Mouse (Mus musculus): ENCODE data around the gene Ank3. TPM values are rescaled to one million over a fixed set of nuclear protein-coding genes. Genes with fewer than 3 reads are reported as not detected.

The Ank3 gene
- polyA plus RNA-seq, 1 experiment from 2014 or later, result 19.0 TPM

DNA sequence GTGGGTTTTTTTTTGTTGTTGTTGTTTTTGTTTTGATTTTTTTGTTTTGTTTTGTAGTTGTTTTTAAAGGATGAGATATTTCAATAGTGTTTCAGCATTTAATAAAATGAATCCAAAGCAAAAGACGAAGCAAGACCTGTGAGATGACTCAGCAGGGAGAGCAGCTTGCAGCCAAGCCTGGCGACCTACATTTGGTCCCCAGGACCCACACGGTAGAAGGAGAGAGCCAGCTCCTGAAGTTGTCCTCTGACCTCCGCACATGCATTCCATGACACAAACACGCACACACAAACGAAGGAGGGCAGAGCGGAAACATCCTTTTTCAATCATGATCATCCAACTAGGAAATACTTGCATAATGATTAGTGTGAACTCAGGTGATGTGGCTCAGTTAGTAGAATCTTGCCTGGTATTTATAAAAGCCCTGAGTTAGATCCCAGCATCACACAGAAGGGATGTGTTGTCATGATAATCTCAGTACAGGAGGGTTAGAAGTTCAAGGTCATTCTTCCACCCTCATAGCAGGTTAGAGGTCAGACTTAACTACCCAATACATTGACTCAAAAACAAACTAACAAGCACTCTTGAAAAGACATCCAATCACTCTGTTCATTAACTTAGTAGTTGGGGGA lies 461.4 kb downstream of the Ank3 start:
- H3K4me1 ChIP-seq (replicated peaks; ENCODE audit: control insufficient read depth, insufficient read depth, low read length), result peaks cover 7% of the 10 kb centered on the region
- H3K4me2 ChIP-seq (ENCODE audit: low read depth, low read length), result no peak overlapping the region
- no peak overlapping the region for H3K27ac ChIP-seq (ENCODE audit: low read length)
- ATAC-seq (ENCODE audit: low read depth), result no peak
- H3K36me3 ChIP-seq (ENCODE audit: control insufficient read depth, insufficient read depth, low read length), result no peaks in the 10 kb centered on the region
- H3K9me3 ChIP-seq (ENCODE audit: control insufficient read depth, low read length), result no peaks in the 10 kb centered on the region
- H3K27me3 ChIP-seq (ENCODE audit: control insufficient read depth, insufficient read depth, low read depth, low read length), result no peaks in the 10 kb centered on the region
- 71% methylated on average over 7 of the region's 7 CpGs for WGBS
- no peak overlapping the region for H3K4me3 ChIP-seq (ENCODE audit: low read length)
- no peak overlapping the region for H3K9ac ChIP-seq (ENCODE audit: low read length)

DNA sequence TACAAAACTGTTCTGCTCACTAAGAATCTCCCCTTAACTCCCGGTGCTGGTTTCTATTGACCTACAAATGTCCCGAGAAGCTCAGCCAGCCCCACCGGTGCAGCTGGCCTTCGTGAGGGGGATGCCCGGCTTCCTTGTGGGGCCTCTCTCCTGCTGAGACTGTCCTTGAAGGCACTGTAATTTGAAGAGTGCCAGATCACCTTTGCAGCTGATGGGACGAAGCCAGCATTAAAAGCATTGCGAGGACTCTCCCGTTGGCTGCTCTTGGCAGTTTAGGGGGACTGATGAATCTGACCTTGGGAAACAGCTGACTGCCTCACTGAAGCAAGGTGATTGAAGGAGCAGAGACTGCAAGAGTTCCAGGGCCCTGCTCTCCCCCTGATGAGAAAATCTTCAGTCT lies 464.3 kb downstream of the Ank3 start:
- Histone ChIP-seq H3K9ac (ENCODE audit: low read length) (no peak overlapping the region), H3K4me3 (ENCODE audit: low read length) (no peak overlapping the region), H3K9me3 (ENCODE audit: control insufficient read depth, low read length) (no peaks in the 10 kb centered on the region), H3K4me2 (ENCODE audit: low read depth, low read length) (no peak overlapping the region), H3K27me3 (ENCODE audit: control insufficient read depth, insufficient read depth, low read depth, low read length) (no peaks in the 10 kb centered on the region), H3K27ac (ENCODE audit: low read length) (no peak overlapping the region), H3K36me3 (ENCODE audit: control insufficient read depth, insufficient read depth, low read length) (no peaks in the 10 kb centered on the region), H3K4me1 (replicated peaks; ENCODE audit: control insufficient read depth, insufficient read depth, low read length) (peaks cover 7% of the 10 kb centered on the region)
- ATAC-seq (ENCODE audit: low read depth), result no peak
- 64% methylated on average over 8 of the region's 8 CpGs for WGBS

DNA sequence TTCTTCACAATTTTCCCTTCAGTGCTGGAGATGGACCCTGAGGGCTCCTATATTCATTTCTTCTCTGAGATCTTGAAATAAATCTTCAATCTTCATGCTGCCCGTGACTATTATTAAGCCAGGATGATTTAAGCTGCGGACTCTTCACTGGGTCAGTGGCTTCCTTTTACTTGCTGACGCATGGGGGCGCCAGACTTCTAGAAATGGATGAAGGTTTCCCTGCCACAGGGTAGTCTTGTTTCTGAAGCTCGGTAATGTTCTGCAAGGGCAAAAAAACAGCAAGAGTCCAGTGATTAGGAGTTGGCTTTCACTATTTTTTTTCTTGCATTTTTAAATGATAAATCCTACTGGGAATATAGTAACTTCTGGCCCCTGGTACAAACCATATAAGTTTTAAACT lies 471.8 kb downstream of the Ank3 start:
- Histone ChIP-seq H3K9me3 (ENCODE audit: control insufficient read depth, low read length) (no peaks in the 10 kb centered on the region), H3K36me3 (ENCODE audit: control insufficient read depth, insufficient read depth, low read length) (no peaks in the 10 kb centered on the region), H3K9ac (ENCODE audit: low read length) (no peak overlapping the region), H3K4me2 (ENCODE audit: low read depth, low read length) (no peak overlapping the region), H3K4me1 (replicated peaks; ENCODE audit: control insufficient read depth, insufficient read depth, low read length) (no peaks in the 10 kb centered on the region; the same call in 1 of the 2 replicates), H3K27me3 (ENCODE audit: control insufficient read depth, insufficient read depth, low read depth, low read length) (no peaks in the 10 kb centered on the region), H3K27ac (ENCODE audit: low read length) (no peak overlapping the region), H3K4me3 (ENCODE audit: low read length) (no peak overlapping the region)
- ATAC-seq (ENCODE audit: low read depth), result 0 out of 2 replicates have a peak, but pooled peaks have one; percentile 55
- 5% methylated on average over 5 of the region's 5 CpGs for WGBS

DNA sequence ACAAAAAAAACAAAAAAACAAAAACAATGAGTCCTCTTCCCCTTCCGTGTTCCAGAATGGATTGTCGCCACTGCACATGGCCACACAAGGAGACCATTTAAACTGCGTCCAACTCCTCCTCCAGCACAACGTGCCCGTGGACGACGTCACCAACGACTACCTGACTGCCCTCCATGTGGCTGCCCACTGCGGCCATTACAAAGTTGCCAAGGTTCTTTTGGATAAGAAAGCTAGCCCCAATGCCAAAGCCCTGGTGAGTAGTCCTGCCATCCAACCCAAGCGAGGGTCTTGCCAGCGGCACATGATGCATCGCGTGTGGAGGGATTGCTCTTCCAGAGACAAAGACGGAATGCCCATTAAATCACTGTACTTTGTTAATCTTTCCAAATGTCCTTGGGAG lies 472.4 kb downstream of the Ank3 start:
- WGBS, result 86% methylated on average over 14 of the region's 14 CpGs
- Histone ChIP-seq H3K4me2 (ENCODE audit: low read depth, low read length) (no peak overlapping the region), H3K4me3 (ENCODE audit: low read length) (no peak overlapping the region), H3K9ac (ENCODE audit: low read length) (no peak overlapping the region), H3K27me3 (ENCODE audit: control insufficient read depth, insufficient read depth, low read depth, low read length) (no peaks in the 10 kb centered on the region), H3K27ac (ENCODE audit: low read length) (no peak overlapping the region), H3K4me1 (replicated peaks; ENCODE audit: control insufficient read depth, insufficient read depth, low read length) (no peaks in the 10 kb centered on the region; the same call in 1 of the 2 replicates), H3K9me3 (ENCODE audit: control insufficient read depth, low read length) (no peaks in the 10 kb centered on the region), H3K36me3 (ENCODE audit: control insufficient read depth, insufficient read depth, low read length) (no peaks in the 10 kb centered on the region)
- ATAC-seq (ENCODE audit: low read depth), result no peak

DNA sequence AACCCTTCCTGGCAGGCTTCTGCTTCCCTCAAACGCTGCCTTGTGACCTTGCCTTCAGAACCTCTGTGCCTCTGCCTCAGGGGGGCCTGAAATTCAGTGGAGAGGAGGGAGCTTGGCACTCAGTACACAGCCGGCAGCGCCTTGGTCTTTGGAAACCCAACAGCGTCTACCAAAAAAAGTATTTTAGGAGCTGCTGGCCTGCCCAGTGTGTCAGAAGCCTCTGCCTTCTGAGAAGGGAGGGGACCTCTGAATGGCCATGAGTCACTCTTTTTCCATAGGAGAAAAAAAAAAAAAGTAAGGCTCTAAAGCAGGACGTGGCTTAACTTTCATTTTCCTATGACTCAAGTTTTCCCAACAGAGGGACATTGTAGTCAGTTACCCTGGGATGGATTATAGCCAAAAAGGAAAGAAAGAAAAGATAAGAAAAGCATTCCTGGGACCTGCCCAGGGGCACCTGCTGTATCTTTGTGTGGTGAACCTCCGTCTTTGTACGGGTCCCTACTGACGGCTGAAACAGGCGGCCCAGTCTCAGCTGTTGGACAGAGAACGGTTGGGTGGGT lies 473.7 kb downstream of the Ank3 start:
- H3K27ac ChIP-seq (ENCODE audit: low read length), result peak overlapping the region; percentile 64
- ATAC-seq (ENCODE audit: low read depth), result peak; percentile 78
- H3K36me3 ChIP-seq (ENCODE audit: control insufficient read depth, insufficient read depth, low read length), result no peaks in the 10 kb centered on the region
- H3K9me3 ChIP-seq (ENCODE audit: control insufficient read depth, low read length), result no peaks in the 10 kb centered on the region
- H3K4me3 ChIP-seq (ENCODE audit: low read length), result 0 out of 2 replicates have a peak overlapping the region, but pooled peaks have one; percentile 9
- 37% methylated on average over 10 of the region's 10 CpGs for WGBS
- H3K4me1 ChIP-seq (replicated peaks; ENCODE audit: control insufficient read depth, insufficient read depth, low read length), result no peaks in the 10 kb centered on the region; the same call in 1 of the 2 replicates
- peak overlapping the region; percentile 16; the same call in 1 of the 2 replicates for H3K9ac ChIP-seq (ENCODE audit: low read length)
- no peaks in the 10 kb centered on the region for H3K27me3 ChIP-seq (ENCODE audit: control insufficient read depth, insufficient read depth, low read depth, low read length)
- H3K4me2 ChIP-seq (ENCODE audit: low read depth, low read length), result peak overlapping the region; percentile 27

DNA sequence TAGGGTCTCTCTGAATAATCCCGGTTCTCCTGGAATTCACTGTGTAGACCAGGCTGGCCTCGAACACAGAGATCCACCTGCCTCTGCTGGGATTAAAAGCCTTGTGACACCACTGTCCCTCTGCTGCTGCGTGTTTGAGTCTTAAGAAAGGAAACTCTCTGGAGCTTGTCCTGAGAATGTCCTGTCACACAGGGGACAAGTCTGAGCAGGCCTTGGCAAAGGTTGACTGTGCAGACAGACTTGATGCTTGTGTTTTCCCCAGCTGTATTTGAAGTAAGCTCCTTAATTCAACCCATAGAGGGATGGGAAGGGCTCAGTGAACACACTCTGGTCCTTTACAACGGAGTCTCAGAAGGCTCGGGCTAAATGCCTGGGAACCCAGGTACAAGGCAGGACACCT lies 474.3 kb downstream of the Ank3 start:
- H3K4me1 ChIP-seq (replicated peaks; ENCODE audit: control insufficient read depth, insufficient read depth, low read length), result no peaks in the 10 kb centered on the region; the same call in 1 of the 2 replicates
- no peaks in the 10 kb centered on the region for H3K9me3 ChIP-seq (ENCODE audit: control insufficient read depth, low read length)
- WGBS, result 71% methylated on average over 5 of the region's 5 CpGs
- H3K4me2 ChIP-seq (ENCODE audit: low read depth, low read length), result peak overlapping the region; percentile 27; the same call in 1 of the 2 replicates
- H3K27me3 ChIP-seq (ENCODE audit: control insufficient read depth, insufficient read depth, low read depth, low read length), result no peaks in the 10 kb centered on the region
- H3K36me3 ChIP-seq (ENCODE audit: control insufficient read depth, insufficient read depth, low read length), result no peaks in the 10 kb centered on the region
- no peak overlapping the region; the same call in 1 of the 2 replicates for H3K9ac ChIP-seq (ENCODE audit: low read length)
- peak overlapping the region; percentile 64 for H3K27ac ChIP-seq (ENCODE audit: low read length)
- ATAC-seq (ENCODE audit: low read depth), result peak; percentile 22; the same call in 1 of the 2 replicates
- H3K4me3 ChIP-seq (ENCODE audit: low read length), result no peak overlapping the region

DNA sequence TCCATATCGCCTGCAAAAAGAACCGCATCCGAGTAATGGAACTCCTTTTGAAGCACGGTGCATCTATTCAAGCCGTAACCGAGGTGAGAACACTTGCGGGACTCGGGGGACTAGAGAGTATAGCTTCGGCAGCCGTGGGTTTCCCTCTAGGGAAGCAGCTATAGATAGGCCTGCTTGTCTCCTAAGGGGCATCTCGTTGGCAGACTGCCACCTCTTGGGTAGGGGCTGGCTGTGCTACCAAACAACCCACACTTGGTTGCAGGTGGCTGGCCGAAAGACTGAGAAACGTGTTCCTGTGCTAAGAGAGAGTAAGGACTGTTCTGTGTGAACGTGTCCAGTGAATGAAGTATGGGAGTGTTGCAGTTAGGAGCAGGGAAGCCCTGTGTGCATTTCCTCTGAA lies 476.2 kb downstream of the Ank3 start:
- H3K4me2 ChIP-seq (ENCODE audit: low read depth, low read length), result no peak overlapping the region
- no peak overlapping the region for H3K27ac ChIP-seq (ENCODE audit: low read length)
- H3K27me3 ChIP-seq (ENCODE audit: control insufficient read depth, insufficient read depth, low read depth, low read length), result no peaks in the 10 kb centered on the region
- H3K9me3 ChIP-seq (ENCODE audit: control insufficient read depth, low read length), result no peaks in the 10 kb centered on the region
- H3K4me1 ChIP-seq (replicated peaks; ENCODE audit: control insufficient read depth, insufficient read depth, low read length), result no peaks in the 10 kb centered on the region; the same call in 1 of the 2 replicates
- H3K36me3 ChIP-seq (ENCODE audit: control insufficient read depth, insufficient read depth, low read length), result no peaks in the 10 kb centered on the region
- no peak overlapping the region for H3K9ac ChIP-seq (ENCODE audit: low read length)
- ATAC-seq (ENCODE audit: low read depth), result no peak
- 73% methylated on average over 14 of the region's 14 CpGs for WGBS
- H3K4me3 ChIP-seq (ENCODE audit: low read length), result no peak overlapping the region

DNA sequence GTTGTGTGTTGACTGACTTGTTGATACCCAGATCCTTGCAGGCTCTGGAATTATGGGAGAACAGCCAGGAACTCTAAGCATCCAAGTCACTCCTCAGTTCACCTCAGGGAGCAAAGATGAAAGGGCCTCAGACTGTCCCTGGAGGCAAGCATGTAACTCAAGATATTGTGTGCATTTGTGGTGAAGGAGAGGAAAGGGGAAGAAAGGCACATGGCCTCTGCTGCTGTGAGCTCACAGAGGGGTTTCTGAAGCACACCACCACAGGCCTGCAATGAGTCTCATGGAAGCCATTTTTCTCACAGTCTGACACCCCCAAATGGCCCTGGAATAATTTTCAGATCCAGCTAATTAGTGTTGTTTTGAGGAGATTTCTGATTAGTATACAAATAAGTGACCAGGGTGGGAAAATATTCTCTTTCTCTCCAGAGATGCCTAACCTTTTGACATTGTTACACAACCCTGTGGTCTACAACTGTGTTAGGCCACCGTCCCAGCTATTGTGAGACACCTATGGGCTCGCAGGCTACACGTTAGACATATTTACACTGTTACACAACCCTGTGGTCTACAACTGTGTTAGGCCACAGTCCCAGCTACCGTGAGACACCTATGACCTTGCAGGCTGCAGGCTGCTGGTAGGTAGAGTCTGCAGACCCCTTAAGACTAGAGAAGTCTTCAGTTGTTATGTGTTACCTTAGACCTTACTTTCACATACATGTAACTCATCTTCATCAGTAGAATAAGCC lies 485.5 kb downstream of the Ank3 start:
- no peaks in the 10 kb centered on the region for H3K27me3 ChIP-seq (ENCODE audit: control insufficient read depth, insufficient read depth, low read depth, low read length)
- H3K4me1 ChIP-seq (replicated peaks; ENCODE audit: control insufficient read depth, insufficient read depth, low read length), result no peaks in the 10 kb centered on the region
- H3K4me3 ChIP-seq (ENCODE audit: low read length), result no peak overlapping the region
- peaks cover 3% of the 10 kb centered on the region; the same call in 1 of the 2 replicates for H3K9me3 ChIP-seq (ENCODE audit: control insufficient read depth, low read length)
- H3K9ac ChIP-seq (ENCODE audit: low read length), result no peak overlapping the region
- WGBS, result 79% methylated on average over 4 of the region's 4 CpGs
- no peak overlapping the region for H3K4me2 ChIP-seq (ENCODE audit: low read depth, low read length)
- 0 out of 2 replicates have a peak, but pooled peaks cover 4% of the 10 kb centered on the region for H3K36me3 ChIP-seq (ENCODE audit: control insufficient read depth, insufficient read depth, low read length)
- H3K27ac ChIP-seq (ENCODE audit: low read length), result no peak overlapping the region
- no peak for ATAC-seq (ENCODE audit: low read depth)

DNA sequence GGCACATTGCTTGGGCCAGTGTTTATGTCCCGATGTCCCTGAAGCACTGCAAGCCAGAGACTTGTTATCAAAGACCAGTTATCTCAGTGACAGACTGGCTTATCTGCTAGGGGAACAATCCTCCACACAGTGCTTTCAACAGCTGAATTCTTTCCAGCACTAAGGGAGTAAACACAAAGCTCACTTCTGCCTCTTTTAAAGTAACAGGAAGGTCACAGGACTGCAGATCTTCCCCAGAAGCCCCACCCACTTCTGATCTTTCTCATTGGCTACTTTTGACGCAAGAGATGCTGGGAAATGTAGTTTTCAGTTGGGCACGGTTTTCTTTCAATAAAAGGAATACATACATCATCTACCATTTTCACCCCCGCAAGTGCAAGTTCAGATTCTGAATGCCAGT lies 489.8 kb downstream of the Ank3 start:
- Histone ChIP-seq H3K27ac (ENCODE audit: low read length) (0 out of 2 replicates have a peak overlapping the region, but pooled peaks have one; percentile 30), H3K4me2 (ENCODE audit: low read depth, low read length) (peak overlapping the region; percentile 55)
- ATAC-seq (ENCODE audit: low read depth), result peak; percentile 90

More for the DNA sequence above, 489.8 kb downstream of the Ank3 start:
- Histone ChIP-seq H3K9ac (ENCODE audit: low read length) (peak overlapping the region; percentile 54; the same call in 1 of the 2 replicates), H3K36me3 (ENCODE audit: control insufficient read depth, insufficient read depth, low read length) (no peaks in the 10 kb centered on the region), H3K27me3 (ENCODE audit: control insufficient read depth, insufficient read depth, low read depth, low read length) (no peaks in the 10 kb centered on the region), H3K4me1 (replicated peaks; ENCODE audit: control insufficient read depth, insufficient read depth, low read length) (no peaks in the 10 kb centered on the region), H3K4me3 (ENCODE audit: low read length) (peak overlapping the region; percentile 26), H3K9me3 (ENCODE audit: control insufficient read depth, low read length) (no peaks in the 10 kb centered on the region)
- WGBS, result 5% methylated on average over 4 of the region's 4 CpGs
